Mouse (Mus musculus) stomach, postnatal 0 days (tissue): ENCODE data around the gene Trib3.
A peak's percentile ranks its signal among the peaks of the same experiment; 100 is the strongest.

ENCODE experiments used
- CTCF ChIP-seq: IDR thresholded peaks from 2 replicates; pipeline ENCODE4 v1.5.1; 2016; ENCODE audit warnings: antibody characterized with exemption, low read depth, mild to moderate bottlenecking, moderate library complexity
- EP300 ChIP-seq: optimal IDR thresholded peaks from 2 replicates; pipeline ENCODE3; 2016; ENCODE audit warnings: antibody characterized with exemption

DNA sequence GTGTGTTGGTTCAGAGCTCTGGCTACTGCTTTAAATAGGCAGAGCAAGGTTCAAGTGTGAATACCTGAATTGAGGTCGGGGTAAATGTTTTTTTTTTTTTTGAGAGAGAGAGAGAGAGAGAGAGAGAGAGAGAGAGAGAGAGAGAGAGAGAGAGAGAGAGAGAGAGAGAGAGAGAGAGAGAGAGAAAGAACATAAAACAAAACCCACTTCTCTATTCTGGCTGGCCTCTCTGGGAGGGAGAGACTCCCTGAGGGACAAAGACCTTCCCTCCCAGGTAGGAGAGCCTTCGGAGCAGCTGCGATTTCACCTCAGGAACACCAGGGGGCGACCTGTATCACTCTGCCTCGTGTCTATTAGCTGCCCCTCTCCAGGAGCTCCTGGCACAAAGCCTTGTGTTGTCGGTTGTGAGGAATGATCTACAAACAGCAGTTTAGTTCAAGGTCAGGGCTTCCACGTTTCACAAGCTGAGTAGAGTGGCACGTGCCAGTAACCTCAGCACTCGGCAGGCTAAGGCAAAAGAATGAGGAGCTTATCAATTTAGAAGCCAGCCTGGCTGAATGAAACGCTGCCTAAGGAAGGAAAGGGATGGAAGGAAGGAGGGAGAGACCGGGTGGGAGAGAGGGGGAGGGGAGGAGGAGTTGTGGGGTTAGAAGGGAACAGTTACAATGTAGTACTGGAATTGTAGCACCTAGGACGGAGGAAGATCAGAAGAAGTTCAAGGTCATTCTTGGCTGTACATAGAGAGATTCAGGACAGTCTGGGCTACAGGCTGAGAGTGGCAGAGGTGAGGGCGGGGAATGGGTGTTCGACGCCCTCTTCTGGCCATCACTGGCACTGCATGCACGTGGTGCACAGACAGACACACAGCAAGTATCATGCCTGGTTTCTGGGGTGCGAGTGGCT, 19.7 kb upstream of the Trib3 start:
- TF ChIP-seq CTCF = peak; percentile 83
- no peak for TF ChIP-seq EP300
